Mouse (Mus musculus) CH12.LX (cell line): Measurements from ENCODE around the gene Wdr38. TPM values are rescaled to one million over a fixed set of nuclear protein-coding genes. Genes with fewer than 3 reads are reported as not detected.

Source experiments
- DNase-seq: peaks from one replicate; pipeline ENCODE4 v3.0.0-alpha.2; 2013; ENCODE audit errors: extremely low read depth
- H3K27ac ChIP-seq: 2 replicates; pipeline ENCODE4 v1.5.1; 2012; ENCODE audit warnings: low read depth, mild to moderate bottlenecking, control low read depth, moderate library complexity; ENCODE audit not compliant: insufficient read depth
- H3K27me3 ChIP-seq: replicated peaks from 2 replicates; pipeline ENCODE3; 2012; ENCODE audit warnings: inconsistent platforms
- H3K36me3 ChIP-seq, 2 experiments: replicated peaks in 1 of 2; 2 replicates each; pipeline versions ENCODE3 to v1.6.1; 2012; ENCODE audit warnings: inconsistent platforms in 1 of 2, low read length in 1 of 2, mild to moderate bottlenecking in 1 of 2, mixed read lengths in 1 of 2, moderate library complexity in 1 of 2; ENCODE audit not compliant: control insufficient read depth in 1 of 2, insufficient read depth in 1 of 2
- H3K4me1 ChIP-seq, 2 experiments: 2 replicates each; pipeline ENCODE4 v1.6.1; 2012; ENCODE audit warnings: inconsistent platforms in 1 of 2, moderate library complexity in 1 of 2; ENCODE audit not compliant: insufficient read depth in 2 of 2, control insufficient read depth in 1 of 2
- H3K4me2 ChIP-seq: 2 replicates; pipeline ENCODE4 v1.6.1; 2012; ENCODE audit warnings: low read depth, mild to moderate bottlenecking, control low read depth; ENCODE audit not compliant: poor library complexity, insufficient read depth, severe bottlenecking
- H3K4me3 ChIP-seq, 3 experiments: fragments of 150-350 bp in 1 of 3; sonication (generic) in 1 of 3; replicated peaks in 1 of 3; 2 replicates each; pipeline versions ENCODE3 to v1.5.1; 2011 to 2012; ENCODE audit warnings: low read depth in 2 of 3, low read length in 2 of 3, mild to moderate bottlenecking in 2 of 3, moderate library complexity in 2 of 3, control low read depth in 1 of 3, improper control_type of control experiment in 1 of 3, inconsistent platforms in 1 of 3, mixed read lengths in 1 of 3; ENCODE audit not compliant: poor library complexity in 1 of 3
- H3K79me2 ChIP-seq: replicated peaks from 2 replicates; pipeline ENCODE4 v1.6.1; 2012; ENCODE audit warnings: mild to moderate bottlenecking, moderate library complexity; ENCODE audit not compliant: control insufficient read depth, poor library complexity, insufficient read depth, severe bottlenecking; ENCODE audit errors: extremely low read depth
- H3K9ac ChIP-seq: 2 replicates; pipeline ENCODE4 v1.6.1; 2012; ENCODE audit warnings: low read depth, mild to moderate bottlenecking, control low read depth, moderate library complexity; ENCODE audit not compliant: insufficient read depth
- H3K9me3 ChIP-seq: replicated peaks from 2 replicates; pipeline ENCODE3; 2012; ENCODE audit warnings: low read length, inconsistent platforms, mixed read lengths
- BHLHE40 ChIP-seq: IDR thresholded peaks from 2 replicates; pipeline ENCODE4 v1.6.1; 2011; ENCODE audit warnings: mild to moderate bottlenecking, low read depth, low read length, improper control_type of control experiment
- CHD2 ChIP-seq: IDR thresholded peaks from 2 replicates; pipeline ENCODE4 v1.6.1; 2011; ENCODE audit warnings: low read length, improper control_type of control experiment
- ETS1 ChIP-seq: conservative IDR thresholded peaks from 2 replicates; pipeline ENCODE4 v1.6.1; 2012; ENCODE audit warnings: low read depth, mild to moderate bottlenecking, inconsistent platforms, low read length, improper control_type of control experiment, moderate library complexity
- IRF4 ChIP-seq: IDR thresholded peaks from 2 replicates; pipeline ENCODE4 v1.6.1; 2014; ENCODE audit warnings: low read depth, mild to moderate bottlenecking, inconsistent platforms, low read length, improper control_type of control experiment
- KAT2A ChIP-seq: IDR thresholded peaks from 2 replicates; pipeline ENCODE4 v1.6.1; 2012; ENCODE audit warnings: low read length, improper control_type of control experiment, inconsistent platforms; ENCODE audit not compliant: insufficient replicate concordance
- MAFK ChIP-seq: IDR thresholded peaks from 2 replicates; pipeline ENCODE4 v1.6.1; 2011; ENCODE audit warnings: low read length, improper control_type of control experiment; ENCODE audit not compliant: insufficient replicate concordance
- PAX5 ChIP-seq: IDR thresholded peaks from 2 replicates; pipeline ENCODE4 v1.6.1; 2012; ENCODE audit warnings: low read length, inconsistent platforms, mixed read lengths
- TCF12 ChIP-seq: IDR thresholded peaks from 2 replicates; pipeline ENCODE4 v1.6.1; 2014; ENCODE audit warnings: low read depth, mild to moderate bottlenecking, inconsistent platforms, low read length, improper control_type of control experiment
- USF2 ChIP-seq: conservative IDR thresholded peaks from 2 replicates; pipeline ENCODE4 v1.6.1; 2011; ENCODE audit warnings: low read depth, low read length, improper control_type of control experiment
- ZKSCAN1 ChIP-seq: IDR thresholded peaks from 2 replicates; pipeline ENCODE4 v1.6.1; 2012; ENCODE audit warnings: low read depth, inconsistent platforms, low read length, improper control_type of control experiment, borderline replicate concordance
- ZMIZ1 ChIP-seq: IDR thresholded peaks from 2 replicates; pipeline ENCODE4 v1.6.1; 2012; ENCODE audit warnings: low read depth, mild to moderate bottlenecking, inconsistent platforms, low read length, improper control_type of control experiment
- dilution Hi-C: fragments of 300-500 bp; cut with MboI; formaldehyde crosslinking; loops from 2 replicates; pipeline ENCODE4 v1.14.3; 2020; ENCODE audit warnings: low sequenced_read_pairs; ENCODE audit not compliant: extremely low pct_unique_long_range_greater_than_20kb, extremely low pct_ligation_motif_present
- in situ Hi-C: fragments of 300-500 bp; cut with MboI; formaldehyde crosslinking; loops from 3 replicates; pipeline ENCODE4 v1.14.3; 2019; ENCODE audit warnings: low sequenced_read_pairs, low pct_ligation_motif_present, low pct_unique_long_range_greater_than_20kb, mixed read lengths
- polyA plus RNA-seq: library from polyadenylated mRNA; unstranded; fragments of >175 nt; gene quantifications from 2 replicates; pipeline ENCODE4 v1.2.1, GENCODE M21; 2012; ENCODE audit warnings: low read depth; ENCODE audit not compliant: insufficient read length
- total RNA-seq, 2 experiments: library from RNA; depleted of rRNA; stranded (reverse); fragments of 300-350 nt in 1 of 2; fragments of >200 nt in 1 of 2; gene quantifications; 2 replicates each; pipeline ENCODE4 v1.2.3; 2012 to 2014

Gene Wdr38
- total and polyA plus RNA-seq, 3 experiments, result 0.28 to 1.0 (median 0.40) TPM

DNA sequence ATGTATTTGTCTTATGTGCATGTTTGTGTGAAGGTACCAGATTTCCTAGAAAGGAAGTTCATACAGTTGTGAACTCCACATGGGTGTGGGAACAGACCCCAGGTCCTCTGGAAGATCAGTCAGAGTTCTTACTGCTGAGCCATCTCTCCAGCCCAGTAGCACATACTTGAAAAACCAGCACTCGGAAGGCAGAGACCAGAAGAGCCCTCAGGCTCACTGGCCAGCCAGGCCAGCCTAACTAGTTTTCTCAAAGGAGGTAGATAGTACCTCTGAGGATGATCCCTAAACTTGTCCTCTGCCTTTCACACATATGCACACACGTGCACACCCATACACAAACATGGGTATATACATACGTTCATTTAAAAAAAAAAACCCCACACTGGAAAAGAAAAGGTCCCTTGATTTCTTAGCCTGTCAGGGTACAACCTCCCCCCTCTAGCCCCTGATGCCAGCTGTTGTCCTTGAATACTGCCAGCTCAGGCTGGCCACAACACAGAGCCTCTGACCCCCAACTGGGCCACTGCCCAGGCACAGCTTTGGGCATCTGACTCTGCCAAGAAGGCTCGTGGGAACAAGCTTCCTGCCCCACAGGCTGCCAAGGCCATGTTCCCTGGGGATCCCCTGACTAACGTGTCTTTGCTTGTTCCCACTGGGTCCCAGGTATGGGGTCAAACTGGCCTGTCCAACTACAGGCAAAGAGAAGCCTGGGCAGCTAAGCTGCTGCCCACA, 44.0 kb upstream of the Wdr38 start:
- TF ChIP-seq CHD2, result no peak
- dilution Hi-C loops (no loop called here), in situ Hi-C loops (no loop called here)

DNA sequence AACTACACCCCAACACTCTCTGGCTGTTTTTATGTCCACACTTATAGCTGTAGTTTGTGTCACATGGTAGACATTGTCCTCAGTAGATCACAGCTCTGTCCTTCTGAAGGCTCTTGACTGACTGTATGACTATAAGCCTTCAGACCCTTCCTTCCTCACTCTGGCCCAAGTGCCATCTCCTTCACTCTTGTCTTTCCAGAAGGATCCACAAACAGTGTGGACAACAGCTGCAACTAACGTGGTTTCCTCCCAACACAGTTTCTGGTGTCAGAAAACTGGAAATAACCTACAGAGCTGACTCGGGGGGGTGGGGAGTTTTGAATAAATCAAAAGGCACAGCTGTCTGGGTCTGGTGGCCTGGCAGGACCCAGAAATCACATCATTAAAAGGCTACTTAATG, 41.2 kb upstream of the Wdr38 start:
- H3K4me3 ChIP-seq, result no peak overlapping the region
- H3K9ac ChIP-seq, result peak overlapping the region; percentile 51
- no peaks in the 10 kb centered on the region for H3K79me2 ChIP-seq
- peak overlapping the region; percentile 46; the same call in 1 of the 2 replicates for H3K4me2 ChIP-seq
- in situ Hi-C loops (no loop called here), dilution Hi-C loops (no loop called here)
- H3K9me3 ChIP-seq, result no peaks in the 10 kb centered on the region
- peak; percentile 21; the same call in 1 of the 2 replicates for TF ChIP-seq TCF12
- TF ChIP-seq ZMIZ1, result no peak
- no peak for TF ChIP-seq IRF4
- TF ChIP-seq MAFK, result no peak
- no peaks in the 10 kb centered on the region for H3K27me3 ChIP-seq
- peaks cover 0 to 65% of the 10 kb centered on the region in 2 experiments for H3K36me3 ChIP-seq
- no peak overlapping the region for H3K27ac ChIP-seq
- peaks cover 7 to 25% of the 10 kb centered on the region in 2 experiments for H3K4me1 ChIP-seq
- no peak for DNase-seq

More for the DNA sequence above, 44.0 kb upstream of the Wdr38 start:
- H3K27me3 ChIP-seq, result no peaks in the 10 kb centered on the region
- H3K27ac ChIP-seq, result no peak overlapping the region
- H3K36me3 ChIP-seq, result peaks cover 0 to 66% of the 10 kb centered on the region in 2 experiments
- no peak overlapping the region for H3K4me3 ChIP-seq
- no peak overlapping the region for H3K9ac ChIP-seq
- no peak for DNase-seq
- no peaks in the 10 kb centered on the region for H3K9me3 ChIP-seq
- H3K79me2 ChIP-seq, result no peaks in the 10 kb centered on the region
- no peak overlapping the region for H3K4me2 ChIP-seq
- peaks cover 7 to 33% of the 10 kb centered on the region in 2 experiments for H3K4me1 ChIP-seq

DNA sequence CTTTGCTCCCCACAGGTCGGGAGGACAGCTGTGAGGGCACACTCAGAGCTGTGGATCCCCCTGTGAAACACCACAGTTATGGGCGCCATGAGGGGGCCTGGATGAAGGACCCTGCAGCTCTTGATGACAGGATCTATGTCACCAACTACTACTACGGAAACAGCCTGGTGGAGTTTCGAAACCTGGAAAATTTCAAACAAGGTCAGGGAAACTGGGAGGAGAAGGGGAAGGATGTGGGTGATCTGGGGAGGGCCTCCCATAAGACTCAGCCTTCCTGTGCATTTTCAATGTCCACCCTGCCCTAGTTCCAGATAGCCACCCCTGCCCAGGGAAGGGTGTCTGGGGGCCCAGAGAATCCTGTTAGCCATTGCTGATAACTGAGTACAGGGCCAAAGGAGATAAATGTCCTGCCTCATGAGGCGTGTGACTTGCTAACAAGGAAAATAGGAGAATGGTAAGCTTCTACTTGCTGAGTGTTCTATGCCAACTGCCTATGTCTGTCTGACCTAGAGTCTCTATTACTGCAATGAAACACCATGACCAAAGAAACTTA, 39.5 kb upstream of the Wdr38 start:
- H3K4me2 ChIP-seq, result no peak overlapping the region
- in situ Hi-C loops (no loop called here), dilution Hi-C loops (no loop called here)
- peaks cover 0 to 65% of the 10 kb centered on the region in 2 experiments for H3K36me3 ChIP-seq
- peaks cover 7 to 26% of the 10 kb centered on the region in 2 experiments for H3K4me1 ChIP-seq
- H3K9ac ChIP-seq, result no peak overlapping the region
- TF ChIP-seq KAT2A (no peak), USF2 (no peak), BHLHE40 (no peak), MAFK (no peak), ETS1 (no peak), ZKSCAN1 (no peak), PAX5 (no peak)
- H3K27me3 ChIP-seq, result no peaks in the 10 kb centered on the region
- no peak for DNase-seq
- H3K4me3 ChIP-seq, result no peak overlapping the region
- no peaks in the 10 kb centered on the region for H3K9me3 ChIP-seq
- no peaks in the 10 kb centered on the region for H3K79me2 ChIP-seq
- no peak overlapping the region for H3K27ac ChIP-seq
